Mouse (Mus musculus) gastrocnemius, postnatal 25 days (tissue): Measurements from ENCODE around the gene Ercc6l. TPM values are rescaled to one million over a fixed set of nuclear protein-coding genes. Genes with fewer than 3 reads are reported as not detected.

Experiments used
- DNase-seq: peaks from one replicate; pipeline ENCODE4 v3.0.0; 2022
- long read RNA-seq, 2 experiments: library from polyadenylated mRNA; stranded (forward); transcript quantifications; one replicate each; pipeline ENCODE4 v2.0.0; 2021
- total RNA-seq, 2 experiments: library from RNA; stranded (reverse); gene quantifications; 1 replicate in 1 of 2; 2 replicates in 1 of 2; pipeline ENCODE4 v1.2.3; 2021

Ercc6l gene
- under 1 TPM; 0.18 to 0.29 TPM for total RNA-seq
- long read RNA-seq, experiment 1 = 0 reads
- long read RNA-seq, experiment 2 = 0 reads

DNA sequence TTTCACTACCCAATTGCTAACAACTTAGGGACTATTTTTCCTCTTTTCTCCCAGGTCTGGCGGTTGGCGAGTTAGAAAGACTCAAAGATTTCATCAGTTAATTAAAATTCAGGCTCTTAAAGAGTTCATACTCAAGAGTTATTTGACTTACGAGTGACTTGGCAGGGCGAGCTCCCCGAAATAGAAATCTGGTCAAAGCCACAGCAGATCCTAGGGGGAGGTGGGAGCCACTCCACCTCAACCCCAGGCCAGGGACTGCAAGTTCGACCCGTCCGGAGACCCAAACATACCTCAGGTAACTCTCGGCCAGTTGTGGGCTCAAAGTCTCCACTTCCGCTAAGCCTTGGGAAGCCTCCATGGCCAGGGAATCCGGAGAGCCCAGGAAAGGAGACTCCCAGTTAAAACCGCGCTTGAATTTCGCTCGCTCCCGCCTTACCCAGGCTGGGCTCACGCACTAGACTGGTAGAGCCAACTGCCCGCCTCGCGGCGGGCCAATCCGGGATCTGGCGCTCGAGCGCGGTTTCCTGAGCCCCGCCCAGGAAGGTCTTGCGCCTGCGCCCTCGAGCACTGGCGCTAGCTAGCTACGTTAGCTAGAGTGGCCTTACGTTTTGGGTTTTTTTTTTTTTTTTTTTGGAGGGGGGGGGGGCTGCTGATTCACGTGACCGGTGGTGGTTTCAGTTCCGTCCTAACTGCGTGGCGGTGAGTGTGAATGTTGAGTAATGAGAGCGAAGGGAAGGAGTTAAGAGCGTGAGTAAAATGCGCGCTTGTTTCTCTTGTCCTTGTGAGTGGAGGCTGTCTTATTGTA lies at the start of gene Ercc6l:
Ercc6l (minus strand) TSS at position 474 of the 805 bp plus-strand sequence.
- DNase-seq = peak; percentile 90

DNA sequence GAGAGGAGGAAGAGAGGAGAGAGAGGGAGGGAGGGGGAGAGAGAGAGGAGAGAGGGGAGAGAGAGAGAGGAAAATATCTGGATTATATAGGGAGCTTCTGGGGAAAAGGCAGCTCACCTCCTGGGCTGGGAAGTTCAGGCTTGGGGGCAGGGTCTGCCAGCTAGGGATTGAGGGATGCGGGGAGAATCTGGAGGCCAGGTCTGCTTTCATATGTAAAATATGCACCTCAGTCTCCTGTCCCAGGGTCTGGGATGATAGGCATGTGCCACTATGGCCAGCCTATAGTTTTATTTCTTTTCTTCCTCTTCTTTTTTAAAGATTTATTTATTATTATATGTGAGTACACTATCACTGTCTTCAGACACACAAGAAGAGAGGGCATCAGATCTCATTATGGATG lies 33.9 kb upstream of the Ercc6l start:
- no peak for DNase-seq

DNA sequence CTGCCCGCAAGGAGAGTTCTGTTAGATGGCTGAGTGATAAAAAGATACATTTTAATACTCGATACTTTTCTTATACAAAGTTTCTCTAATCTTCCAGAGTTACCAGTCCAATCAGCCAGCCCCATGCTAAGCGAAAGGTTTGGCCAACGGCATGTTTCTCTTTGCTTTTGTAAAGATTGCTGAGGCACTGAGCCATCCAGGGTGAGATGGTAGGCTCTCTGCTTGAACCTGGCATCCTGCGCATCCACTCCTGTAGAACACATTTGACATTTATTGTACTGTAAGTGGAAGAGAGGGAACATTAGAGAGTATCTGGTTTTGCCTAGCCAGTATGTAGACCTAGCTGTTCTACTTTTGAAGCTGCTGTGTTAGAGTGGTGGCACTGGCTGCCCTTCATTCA lies 32.7 kb upstream of the Ercc6l start:
- no peak for DNase-seq

DNA sequence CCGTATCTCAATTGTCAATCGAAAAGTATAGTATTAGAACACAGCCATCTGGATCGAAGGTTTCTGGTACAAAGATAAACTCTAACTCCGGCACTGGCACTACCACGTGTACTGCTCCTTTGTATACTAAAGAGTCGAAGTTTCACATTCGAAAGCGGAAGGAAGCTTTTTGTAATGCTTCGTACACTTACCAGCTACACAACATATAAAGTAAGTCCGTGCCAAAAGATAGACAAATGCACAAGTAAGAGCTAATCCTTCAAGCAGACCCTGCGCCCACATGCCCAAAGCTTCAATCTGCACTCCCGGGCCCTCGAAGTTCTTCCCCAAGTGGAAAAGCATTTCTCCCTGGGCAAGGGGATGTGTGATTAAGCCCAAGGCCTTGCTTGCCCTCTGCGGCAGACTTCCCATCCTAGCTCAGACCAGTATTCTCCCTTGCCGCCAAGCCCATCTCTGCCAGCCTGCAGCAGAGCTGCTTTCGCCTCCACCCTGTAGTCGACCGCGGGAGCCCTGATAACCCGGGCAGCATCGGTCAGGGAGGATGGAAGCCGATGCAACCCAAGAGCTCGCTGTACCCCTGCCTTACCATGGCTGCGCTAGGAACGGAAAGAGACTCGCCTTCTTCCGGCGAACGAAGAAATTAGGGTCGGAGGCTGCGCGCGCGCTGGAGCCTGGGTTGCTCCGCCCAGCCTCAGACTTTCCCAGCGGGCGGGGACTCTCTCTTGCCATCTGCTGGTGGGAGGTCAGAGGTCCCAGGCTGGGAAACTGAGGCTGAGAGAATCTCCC lies 32.0 kb upstream of the Ercc6l start, which contains the start of gene Rps4x:
Rps4x (minus strand) TSS at position 683 of the 786 bp plus-strand sequence.
- DNase-seq = peak; percentile 76

DNA sequence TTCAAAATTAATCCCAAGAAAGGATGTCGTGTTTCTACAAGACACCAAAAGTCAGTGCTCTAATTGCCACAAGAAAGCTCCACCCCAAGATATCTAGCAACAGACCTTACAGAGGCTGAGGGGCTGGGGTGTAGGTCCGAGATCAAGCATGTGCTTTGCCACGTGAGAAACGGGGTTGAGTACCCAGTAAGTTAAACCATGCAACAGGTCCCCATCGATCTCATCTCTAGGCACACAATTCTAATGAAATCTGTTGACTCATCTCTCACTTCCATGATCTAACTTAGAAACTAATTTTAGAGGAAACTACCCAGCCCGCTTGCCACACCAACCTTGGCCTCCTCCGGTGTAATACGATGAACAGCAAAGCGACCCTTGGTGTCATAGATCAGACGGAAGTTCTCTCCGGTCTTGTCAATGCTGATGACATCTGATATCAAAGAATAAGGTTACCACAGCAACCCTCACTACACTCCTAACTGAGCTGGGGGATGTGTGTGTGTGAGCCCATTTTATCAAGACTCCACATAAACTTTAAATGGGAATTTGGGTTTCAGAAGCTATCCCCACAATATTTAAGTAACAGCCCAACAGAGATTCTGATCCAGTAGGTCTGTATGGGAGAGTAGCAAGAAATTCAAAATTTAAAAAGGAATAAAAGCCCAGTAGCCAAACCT lies 30.3 kb upstream of the Ercc6l start:
- DNase-seq = no peak

DNA sequence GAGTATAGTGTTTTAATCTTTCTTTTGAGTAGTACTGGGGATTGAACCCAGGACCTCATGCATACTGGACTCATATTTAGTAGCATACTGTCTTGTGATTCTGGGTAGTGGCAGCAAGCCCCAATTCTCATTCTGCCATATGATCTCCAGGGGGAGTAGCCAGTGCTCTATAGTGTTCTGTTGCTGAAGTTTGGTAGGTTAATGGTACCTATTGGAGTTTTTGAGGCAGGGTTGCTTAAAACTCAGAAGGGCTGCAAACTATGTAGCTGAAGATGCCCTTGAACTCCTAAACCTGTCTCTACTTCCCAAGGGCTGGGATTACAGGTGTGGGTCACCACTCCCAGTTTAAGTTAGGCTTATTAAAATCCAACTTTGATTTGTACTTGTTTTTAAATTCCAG lies 25.7 kb upstream of the Ercc6l start:
- DNase-seq = no peak

DNA sequence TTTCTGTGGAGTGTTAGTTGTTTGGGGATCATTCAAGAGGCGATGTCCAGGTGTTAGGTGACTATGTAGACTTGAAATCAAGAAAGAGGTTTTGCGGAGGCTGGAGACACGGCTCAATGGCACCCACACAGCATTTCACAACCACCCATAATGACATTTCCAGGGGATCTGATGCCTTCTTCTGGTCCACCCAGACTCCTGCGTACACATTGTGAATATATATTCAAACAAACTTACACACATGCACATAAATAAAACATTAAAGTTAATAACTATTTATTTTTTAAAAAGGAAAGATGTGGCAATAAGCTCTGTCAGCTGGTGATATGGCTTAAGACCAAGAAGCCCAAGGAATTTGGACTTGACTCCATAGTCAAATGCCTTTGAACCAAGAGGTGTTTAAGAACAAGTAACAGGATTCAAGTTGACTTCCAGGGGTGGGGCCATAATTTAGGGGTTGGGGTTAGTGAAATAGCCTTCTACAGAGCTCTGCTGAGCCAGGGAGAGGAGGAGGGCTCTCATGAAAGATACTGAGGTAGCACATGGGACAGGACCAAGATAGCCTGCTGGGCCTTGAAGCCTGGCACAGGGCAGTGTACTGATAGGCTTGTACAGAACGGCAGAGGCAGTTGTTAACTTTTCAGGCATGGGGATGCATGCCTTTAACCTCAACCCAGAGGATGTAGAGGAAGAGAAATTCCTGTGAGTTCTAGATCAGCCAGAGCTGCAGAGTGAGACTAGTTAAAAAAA lies 18.8 kb upstream of the Ercc6l start:
- DNase-seq = no peak

DNA sequence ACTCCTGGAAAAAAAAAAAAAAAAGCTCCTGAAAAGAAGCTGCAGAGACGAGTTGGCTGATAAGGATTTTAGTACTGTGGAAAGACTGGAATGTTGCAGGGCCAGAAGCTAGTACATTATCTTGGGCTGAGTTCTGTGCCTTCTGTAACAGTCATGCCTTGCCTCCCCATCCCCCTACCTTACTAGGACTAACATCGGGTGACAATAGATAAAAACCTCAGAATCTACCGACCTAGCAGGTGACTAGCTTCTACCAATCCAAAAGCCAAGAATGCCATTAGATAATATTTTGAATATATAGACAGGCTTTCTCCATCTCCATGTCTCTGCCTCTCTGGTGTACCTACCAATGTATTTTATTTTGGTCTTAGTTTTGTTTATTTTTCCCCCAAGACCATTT lies 14.0 kb upstream of the Ercc6l start:
- DNase-seq = no peak

DNA sequence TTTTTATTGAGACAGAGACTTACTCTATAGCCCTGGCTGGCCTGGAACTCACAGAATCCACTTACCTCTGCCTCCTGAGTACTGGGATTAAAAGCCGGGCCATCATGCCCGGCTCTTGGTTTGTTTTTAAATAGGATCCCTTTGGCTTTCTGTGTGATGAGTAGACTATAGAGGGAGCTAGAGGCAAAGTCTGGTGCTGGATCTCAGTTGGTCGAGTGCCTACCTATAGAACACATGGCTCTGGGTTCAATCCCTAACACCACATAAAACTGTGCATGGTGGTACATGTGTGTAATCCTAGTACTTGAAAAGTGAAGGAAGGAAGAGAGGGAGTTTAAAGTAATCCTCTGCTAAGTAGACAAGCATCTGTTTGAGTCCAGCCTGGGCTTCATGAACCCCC lies 13.2 kb upstream of the Ercc6l start:
- DNase-seq = no peak

DNA sequence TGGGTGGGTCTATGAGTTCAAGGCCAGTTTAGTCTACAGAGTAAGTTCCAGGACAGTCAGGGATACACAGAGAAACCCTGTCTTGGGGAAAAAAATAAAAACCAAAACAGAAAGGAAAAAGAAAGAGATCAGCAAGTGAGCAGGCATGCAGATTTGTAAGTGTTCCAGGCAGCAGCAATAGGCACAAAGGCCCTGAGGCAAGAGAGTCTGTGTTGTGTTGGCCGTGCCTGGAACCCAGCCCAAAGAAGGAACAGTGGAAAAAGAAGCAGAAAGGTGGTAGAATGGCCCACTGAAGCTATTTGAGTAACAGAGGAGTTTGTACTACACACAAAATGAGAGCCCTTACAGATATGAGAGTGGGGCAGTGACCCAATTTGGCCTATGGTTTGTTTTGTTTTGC lies 12.8 kb upstream of the Ercc6l start:
- no peak for DNase-seq

DNA sequence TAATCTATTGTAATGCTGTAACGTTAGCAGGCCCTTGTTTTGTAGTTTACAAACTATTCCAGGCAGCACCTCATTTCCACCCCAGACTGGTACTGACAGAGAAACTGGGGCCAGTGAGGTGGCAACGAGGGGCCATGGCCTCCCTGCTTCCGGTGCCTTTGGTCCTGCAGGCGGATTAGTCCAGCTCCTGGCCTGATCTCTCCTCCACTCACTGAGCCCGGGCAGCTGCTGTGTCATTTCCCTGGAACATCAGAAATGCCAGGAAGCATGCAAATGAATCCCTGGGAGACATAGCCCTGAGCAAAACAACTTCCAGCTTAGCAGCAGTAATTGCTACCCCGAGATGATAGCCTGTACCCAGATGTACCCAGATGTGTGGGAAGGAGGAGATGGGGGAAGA lies 10.1 kb upstream of the Ercc6l start:
- no peak for DNase-seq

DNA sequence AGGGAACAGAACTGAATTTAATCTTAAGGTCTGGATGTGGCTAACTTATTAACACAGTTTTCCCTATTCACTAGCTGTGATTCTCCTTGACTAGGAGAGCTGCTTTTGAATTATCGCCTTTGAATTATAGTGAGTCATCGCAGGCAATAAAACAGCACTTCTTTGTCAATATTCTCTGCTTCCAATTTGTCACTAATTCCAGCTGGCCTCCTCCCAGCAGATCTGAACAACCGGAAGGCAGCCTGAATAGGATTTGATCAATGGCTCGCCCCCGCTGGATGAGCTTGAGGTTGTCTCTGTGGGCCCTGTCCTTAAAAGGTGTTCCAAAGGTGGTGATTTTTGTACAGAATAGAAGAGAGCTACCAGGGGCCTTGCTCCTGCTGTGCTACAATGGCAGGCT lies 9.6 kb upstream of the Ercc6l start:
- no peak for DNase-seq

DNA sequence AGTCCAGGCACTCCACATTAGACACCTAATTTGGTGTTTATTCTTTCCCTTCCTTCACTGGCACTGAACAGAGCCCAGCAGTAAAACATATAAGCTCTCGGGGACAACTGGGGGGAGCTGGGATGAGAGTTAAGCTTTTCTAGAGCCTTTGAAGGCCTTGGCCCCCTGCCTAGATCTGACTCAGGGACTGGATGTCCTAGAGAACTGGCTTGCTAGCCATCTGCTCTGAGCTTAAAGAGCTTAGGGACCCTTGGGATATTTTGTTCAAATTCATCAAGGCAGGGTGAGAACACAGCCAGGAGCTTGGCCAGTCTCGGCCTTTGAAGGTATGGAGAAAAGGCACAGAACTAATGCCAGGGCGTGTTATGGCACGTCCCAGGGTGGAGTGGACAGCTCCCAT lies 6.6 kb upstream of the Ercc6l start:
- peak; percentile 35 for DNase-seq

DNA sequence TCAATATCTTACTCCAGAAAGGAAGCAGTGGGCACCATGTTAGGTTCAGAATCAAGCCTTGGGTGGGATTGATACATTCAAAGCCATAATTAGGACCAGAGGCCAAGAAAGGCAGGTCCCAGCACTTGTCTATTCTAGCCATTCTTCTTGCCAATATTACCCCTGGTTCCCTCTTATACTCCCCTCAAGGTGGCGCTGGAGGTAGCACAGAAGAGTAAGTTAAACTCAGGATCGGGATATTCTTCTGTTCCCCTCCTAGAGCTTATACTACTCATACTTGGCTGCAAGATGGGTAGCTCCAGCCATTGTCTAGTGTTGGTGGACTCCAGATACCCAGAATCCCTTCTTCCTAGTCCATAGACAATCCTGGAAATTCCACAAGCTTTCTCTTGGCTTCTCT lies 6.2 kb upstream of the Ercc6l start:
- no peak for DNase-seq

DNA sequence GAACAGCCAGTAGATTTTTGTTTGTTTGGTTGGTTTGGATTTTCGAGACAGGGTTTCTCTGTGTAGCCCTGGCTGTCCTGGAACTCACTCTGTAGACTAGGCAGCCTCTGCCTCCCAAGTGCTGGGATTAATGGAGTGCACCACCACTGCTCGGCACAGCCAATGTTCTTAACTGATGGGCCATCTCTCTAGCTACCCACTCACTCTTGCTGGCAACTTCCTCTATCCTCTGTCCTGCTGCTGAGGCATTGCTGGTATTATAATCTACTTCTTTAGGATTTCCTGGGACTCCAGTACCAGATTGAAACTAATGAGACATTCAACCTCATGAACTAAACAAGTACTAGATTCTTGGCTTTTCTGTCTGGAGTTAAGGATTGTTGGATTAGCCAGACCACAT lies 3.6 kb upstream of the Ercc6l start:
- no peak for DNase-seq

DNA sequence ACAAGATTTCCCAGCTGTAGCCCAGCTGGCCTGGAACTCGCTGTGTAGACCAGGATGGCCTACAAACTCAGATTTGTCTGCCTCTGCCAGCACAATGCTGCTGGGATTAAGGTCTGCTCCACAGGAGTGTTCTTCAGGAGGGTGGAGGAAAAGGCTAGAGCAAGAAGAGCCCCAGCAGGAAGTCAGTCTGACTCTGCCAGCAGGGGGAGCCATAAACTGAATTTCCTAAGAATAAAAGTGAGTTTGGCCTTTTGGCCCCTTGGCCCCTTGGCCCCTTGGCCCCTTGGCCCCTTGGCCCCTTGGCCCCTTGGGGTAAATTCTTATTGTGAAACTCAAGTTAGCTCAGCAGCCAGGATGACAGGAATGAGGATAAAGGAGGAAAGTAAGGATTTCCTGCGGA lies 2.9 kb upstream of the Ercc6l start:
- peak; percentile 6 for DNase-seq

DNA sequence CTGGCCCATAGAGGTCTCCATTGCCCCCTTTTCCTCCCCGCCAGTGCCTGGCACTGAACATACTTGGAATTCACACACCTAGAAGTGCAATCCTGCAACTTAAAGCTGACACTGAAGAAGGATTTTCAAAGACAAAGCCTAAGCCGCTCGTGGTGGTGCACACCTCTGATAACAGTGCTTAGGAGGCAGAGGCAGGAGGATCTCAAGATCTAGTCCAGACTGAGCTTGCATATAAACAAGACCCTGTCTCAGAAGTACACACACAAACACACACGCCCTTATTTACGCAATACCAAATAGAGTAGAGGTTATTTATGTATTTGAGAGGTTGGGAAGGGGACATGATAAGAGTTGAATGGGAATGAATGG lies 516 bp upstream of the Ercc6l start:
- DNase-seq = no peak

DNA sequence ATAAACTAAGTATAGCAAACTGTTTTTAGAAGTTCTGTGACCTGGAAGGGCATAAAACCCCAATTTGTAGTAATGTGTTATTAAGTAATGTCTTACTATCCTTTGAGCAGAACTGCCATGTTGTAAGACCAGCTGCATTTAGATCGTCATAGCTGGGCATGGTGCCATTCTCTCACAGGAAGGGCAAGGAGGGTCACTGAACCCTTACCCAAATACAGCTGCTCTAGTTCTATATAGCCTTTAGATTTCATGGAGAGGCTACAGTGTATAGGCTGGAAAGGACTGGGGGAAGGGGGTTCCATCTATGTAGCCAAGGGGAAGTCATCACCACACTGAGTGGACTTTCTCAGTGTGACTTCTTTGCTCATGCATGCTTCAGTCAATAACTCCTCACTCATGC lies 15.7 kb downstream of the Ercc6l start:
- no peak for DNase-seq

DNA sequence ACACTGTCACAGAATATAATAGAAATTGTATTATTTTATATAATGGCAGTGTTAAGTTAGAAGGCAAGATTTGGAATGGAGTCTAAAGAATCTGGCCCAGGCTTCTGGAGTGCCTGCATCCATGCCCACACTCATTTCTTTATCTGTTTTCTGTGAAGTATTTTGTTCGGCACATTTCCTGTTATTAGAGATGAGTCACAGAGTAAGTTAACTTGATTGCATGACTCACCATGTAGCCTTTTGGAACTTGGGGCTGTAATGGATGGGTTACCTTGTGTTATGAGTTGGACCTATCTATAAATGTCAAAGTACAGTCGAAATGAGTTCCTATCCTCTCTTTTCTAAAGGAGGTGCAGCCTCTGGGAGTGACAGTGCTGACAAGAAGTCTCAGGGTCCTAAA lies 35.6 kb downstream of the Ercc6l start:
- DNase-seq = no peak

DNA sequence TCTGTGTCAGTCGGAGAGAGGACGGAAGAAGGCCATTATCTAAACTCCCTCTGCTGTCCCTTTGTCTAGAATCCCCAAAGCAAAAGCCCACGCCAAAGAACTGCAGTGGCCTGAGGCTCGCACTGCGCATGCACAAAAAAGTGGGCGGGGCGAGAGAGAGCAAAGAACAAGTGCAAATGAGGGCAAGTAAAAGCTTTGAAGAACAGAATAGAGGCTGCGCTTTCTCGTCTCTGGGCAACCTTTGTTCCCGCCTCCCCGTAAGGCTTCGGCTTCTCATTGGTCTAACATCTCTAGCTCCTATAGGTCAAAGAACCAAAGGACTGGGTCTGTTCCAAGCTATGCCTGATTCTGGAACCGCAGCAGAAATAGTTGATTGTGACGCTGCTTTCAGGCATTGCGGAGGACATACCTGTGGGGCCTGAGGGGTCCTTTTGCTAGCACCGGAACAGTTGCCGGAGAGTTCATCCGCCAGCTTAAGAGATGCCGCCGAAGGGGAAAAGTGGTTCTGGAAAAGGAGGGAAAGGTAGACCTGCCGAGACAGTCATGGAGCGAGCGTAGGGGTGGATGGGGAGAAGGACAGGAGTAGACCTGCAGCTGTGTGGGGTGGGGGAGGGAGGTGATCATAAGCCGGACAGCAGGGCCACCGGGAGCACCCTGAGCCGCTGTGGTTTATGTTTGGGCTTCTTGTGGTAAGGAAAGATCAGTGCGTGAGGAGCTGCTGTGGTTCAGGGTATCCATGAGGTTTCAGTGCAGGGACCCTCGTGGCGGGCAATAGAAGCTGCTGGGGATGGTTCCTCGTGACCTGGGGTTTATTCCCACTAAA lies 37.6 kb downstream of the Ercc6l start, which contains the start of gene Pin4:
Pin4 (plus strand) TSS at position 406 of the 823 bp plus-strand sequence.
- peak; percentile 91 for DNase-seq

DNA sequence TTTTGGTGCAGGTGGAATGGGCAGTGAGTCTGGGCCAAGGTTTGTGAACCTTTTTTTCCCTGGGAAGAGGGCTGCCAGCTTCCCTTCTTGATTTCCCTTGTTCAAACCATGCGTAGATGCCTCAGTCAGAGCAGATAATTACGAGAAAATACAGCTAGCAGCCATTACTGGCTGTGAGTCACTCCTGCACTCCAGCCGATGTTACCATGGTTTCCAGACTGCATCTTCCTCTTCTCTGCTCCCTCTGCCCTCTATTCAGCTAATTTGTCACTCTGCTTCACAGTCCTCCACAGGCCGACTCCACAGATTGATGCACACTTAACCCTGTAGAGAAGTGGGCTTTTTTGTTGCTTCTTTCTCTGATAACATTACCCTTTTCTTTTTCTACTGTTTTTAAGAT lies 41.2 kb downstream of the Ercc6l start:
- DNase-seq = no peak
